Mouse (Mus musculus) spleen, adult 2 months (tissue): ENCODE results near the gene Hnrnpul1. TPM values are rescaled to one million over a fixed set of nuclear protein-coding genes. Genes with fewer than 3 reads are reported as not detected.

ENCODE experiments used
- DNase-seq, 2 experiments: peaks; one replicate each; pipeline versions ENCODE4 v3.0.0 to v3.0.0-alpha.2; 2012 to 2021; ENCODE audit warnings: low spot score in 2 of 2, low read depth in 1 of 2
- H3K27ac ChIP-seq: fragments of 200-500 bp; 2 replicates; pipeline ENCODE4 v1.5.1; 2012; ENCODE audit warnings: low read length, inconsistent platforms; ENCODE audit not compliant: insufficient read depth
- H3K27me3 ChIP-seq: fragments of 200-500 bp; 2 replicates; pipeline ENCODE4 v1.6.1; 2012; ENCODE audit warnings: mild to moderate bottlenecking, moderate library complexity, low read length, inconsistent platforms; ENCODE audit not compliant: control insufficient read depth, insufficient read depth
- H3K36me3 ChIP-seq: fragments of 200-500 bp; 2 replicates; pipeline ENCODE4 v1.6.1; 2012; ENCODE audit warnings: mild to moderate bottlenecking, low read length, inconsistent platforms; ENCODE audit not compliant: control insufficient read depth, insufficient read depth
- H3K4me1 ChIP-seq: fragments of 200-500 bp; 2 replicates; pipeline ENCODE4 v1.6.1; 2011; ENCODE audit warnings: inconsistent platforms; ENCODE audit not compliant: control insufficient read depth, insufficient read depth, insufficient read length
- H3K4me3 ChIP-seq: fragments of 200-500 bp; 2 replicates; pipeline ENCODE4 v1.5.1; 2011; ENCODE audit warnings: mild to moderate bottlenecking, inconsistent platforms; ENCODE audit not compliant: insufficient read depth, insufficient read length; ENCODE audit errors: extremely low read depth
- CTCF ChIP-seq: fragments of 200-500 bp; IDR thresholded peaks from 2 replicates; pipeline ENCODE4 v1.5.1; 2011; ENCODE audit warnings: mild to moderate bottlenecking, inconsistent platforms; ENCODE audit not compliant: insufficient read depth, insufficient read length, insufficient replicate concordance; ENCODE audit errors: extremely low read depth
- POLR2A ChIP-seq: fragments of 200-500 bp; IDR thresholded peaks from 2 replicates; pipeline ENCODE4 v1.6.1; 2011; ENCODE audit warnings: low read depth, low read length, inconsistent platforms
- WGBS: fragments of 180-500 bp; shearing (Covaris S2); methylation state at CpG from one replicate; pipeline ENCODE4 v1.1.7; 2018; 5-methylcytosine and 5-hydroxymethylcytosine counted together
- polyA plus RNA-seq: library from polyadenylated mRNA; depleted of rRNA; stranded (reverse); fragments of >200 nt; gene quantifications from 2 replicates; pipeline ENCODE4 v1.2.3, GENCODE M21; 2012

The Hnrnpul1 gene
- polyA plus RNA-seq, 1 experiment = 49.6 TPM

DNA sequence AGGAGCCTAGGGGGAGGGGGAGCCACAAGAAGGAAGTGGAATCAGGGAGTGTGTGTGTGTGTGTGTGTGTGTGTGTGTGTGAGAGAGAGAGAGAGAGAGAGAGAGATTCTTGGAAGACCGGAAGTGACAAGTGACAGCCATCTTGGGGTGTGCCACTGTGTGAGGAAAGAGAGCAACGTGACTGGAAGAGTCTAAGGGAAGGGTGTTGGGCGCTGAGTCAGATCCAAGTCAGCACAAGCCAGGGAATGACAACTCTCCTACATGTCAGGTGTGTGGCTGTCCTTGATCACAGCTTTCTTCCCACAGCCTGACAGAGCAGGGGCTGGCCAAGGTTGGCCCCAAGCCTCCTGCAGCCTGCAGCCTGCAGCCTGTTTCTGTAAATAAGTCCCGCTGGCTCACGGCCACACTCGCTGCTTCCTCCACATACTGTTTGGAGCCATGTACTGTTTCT is 48.7 kb downstream of the Hnrnpul1 start:
- TF ChIP-seq POLR2A (no peak), CTCF (no peak)
- peaks cover 29% of the 10 kb centered on the region for H3K36me3 ChIP-seq
- peaks cover 41% of the 10 kb centered on the region for H3K4me1 ChIP-seq

DNA sequence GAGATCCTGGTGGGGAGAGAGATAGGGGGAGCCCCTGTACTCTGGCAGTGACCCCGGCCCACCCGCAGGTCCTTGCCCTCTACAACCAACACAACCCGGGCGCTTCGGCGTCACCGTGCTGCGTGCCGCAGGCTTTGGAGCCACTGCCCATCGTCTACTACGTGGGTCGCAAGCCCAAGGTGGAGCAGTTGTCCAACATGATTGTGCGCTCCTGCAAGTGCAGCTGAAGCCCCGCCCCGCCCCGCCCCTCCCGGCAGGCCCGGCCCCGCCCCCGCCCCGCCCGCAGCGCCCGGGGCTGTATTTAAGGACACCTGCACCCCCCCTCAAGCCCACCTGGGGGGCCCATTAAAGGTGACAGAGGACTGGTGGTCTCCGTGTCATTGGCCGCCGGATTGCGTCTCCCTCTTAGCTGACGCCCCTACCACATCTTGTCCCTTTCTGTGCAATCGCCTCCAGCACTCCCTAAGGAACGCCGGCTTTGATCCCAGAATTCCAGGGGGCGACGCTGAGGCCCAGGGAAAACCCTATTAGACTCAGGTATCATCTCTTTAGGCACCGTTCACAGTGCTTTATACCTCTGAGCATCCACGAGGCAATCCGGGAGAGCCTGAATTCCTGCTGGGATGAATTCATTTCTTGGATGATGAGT is 49.7 kb downstream of the Hnrnpul1 start:
- TF ChIP-seq POLR2A (no peak), CTCF (no peak)
- Histone ChIP-seq H3K36me3 (peaks cover 34% of the 10 kb centered on the region), H3K27ac (peak overlapping the region; percentile 49; the same call in 1 of the 2 replicates), H3K4me1 (peaks cover 32% of the 10 kb centered on the region), H3K27me3 (no peaks in the 10 kb centered on the region), H3K4me3 (no peak overlapping the region)
- WGBS = 87% methylated on average over 35 of the region's 37 CpGs
- no peak for DNase-seq

More for the DNA sequence above, 48.7 kb downstream of the Hnrnpul1 start:
- H3K4me3 ChIP-seq = no peak overlapping the region
- WGBS = 57% methylated on average over 6 of the region's 6 CpGs
- no peak for DNase-seq
- no peaks in the 10 kb centered on the region for H3K27me3 ChIP-seq
- H3K27ac ChIP-seq = peak overlapping the region; percentile 49

DNA sequence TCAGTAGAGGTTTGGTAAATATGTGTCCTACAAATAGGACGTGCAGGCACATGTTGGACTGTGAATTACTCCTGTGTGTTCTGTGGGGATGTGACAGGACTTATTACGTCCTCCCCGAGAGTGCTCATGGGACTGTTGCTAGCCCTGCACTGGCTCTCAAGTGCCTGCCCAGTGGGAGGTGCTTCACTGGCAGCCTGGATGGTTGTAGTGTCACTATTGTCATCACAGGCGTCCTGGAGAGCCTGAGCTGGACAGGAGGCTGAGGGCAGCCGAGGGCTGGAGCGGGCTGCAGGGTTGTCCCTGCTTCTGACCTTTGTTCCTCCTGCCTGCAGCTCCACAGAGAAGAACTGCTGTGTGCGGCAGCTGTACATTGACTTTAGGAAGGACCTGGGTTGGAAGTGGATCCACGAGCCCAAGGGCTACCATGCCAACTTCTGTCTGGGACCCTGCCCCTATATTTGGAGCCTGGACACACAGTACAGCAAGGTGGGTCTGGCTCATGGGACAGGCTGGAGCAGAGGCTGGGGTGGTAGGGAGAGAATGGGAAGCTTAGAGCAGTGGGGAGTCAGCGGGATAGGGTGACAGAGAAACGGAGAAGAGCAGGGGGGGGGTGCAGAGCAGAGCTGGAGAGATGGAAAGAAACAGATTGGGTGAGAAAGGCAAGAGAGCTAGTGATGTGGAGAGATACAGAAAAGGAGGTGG is 50.6 kb downstream of the Hnrnpul1 start:
- Histone ChIP-seq H3K27ac (peak overlapping the region; percentile 3; the same call in 1 of the 2 replicates), H3K27me3 (no peaks in the 10 kb centered on the region), H3K36me3 (peaks cover 36% of the 10 kb centered on the region), H3K4me1 (peaks cover 28% of the 10 kb centered on the region; the same call in 1 of the 2 replicates), H3K4me3 (no peak overlapping the region)
- DNase-seq = no peak
- WGBS = 88% methylated on average over 10 of the region's 10 CpGs
- TF ChIP-seq CTCF = no peak
- TF ChIP-seq POLR2A = no peak

DNA sequence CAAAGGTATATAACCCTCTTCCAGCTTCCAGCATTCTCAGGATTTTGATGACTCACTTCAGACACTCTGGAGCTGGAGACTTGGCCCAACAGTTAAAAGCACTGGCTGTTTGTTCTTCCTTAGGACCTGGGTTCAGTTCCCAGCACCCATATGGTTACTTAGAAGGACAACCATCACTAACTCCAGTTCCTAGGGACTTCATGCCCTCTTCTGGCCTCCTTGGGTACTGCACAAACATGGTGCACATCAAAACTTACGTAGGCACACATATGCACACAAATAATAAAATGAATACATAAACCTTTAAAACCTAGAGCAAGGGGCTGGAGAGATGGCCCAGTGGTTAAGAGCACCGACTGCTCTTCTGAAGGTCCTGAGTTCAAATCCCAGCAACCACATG is 52.2 kb downstream of the Hnrnpul1 start:
- Histone ChIP-seq H3K27me3 (no peaks in the 10 kb centered on the region), H3K27ac (no peak overlapping the region), H3K36me3 (peaks cover 49% of the 10 kb centered on the region), H3K4me3 (no peak overlapping the region), H3K4me1 (peaks cover 18% of the 10 kb centered on the region; the same call in 1 of the 2 replicates)
- WGBS = 93% methylated on average over 2 of the region's 2 CpGs
- DNase-seq = no peak
- TF ChIP-seq POLR2A (no peak), CTCF (no peak)

DNA sequence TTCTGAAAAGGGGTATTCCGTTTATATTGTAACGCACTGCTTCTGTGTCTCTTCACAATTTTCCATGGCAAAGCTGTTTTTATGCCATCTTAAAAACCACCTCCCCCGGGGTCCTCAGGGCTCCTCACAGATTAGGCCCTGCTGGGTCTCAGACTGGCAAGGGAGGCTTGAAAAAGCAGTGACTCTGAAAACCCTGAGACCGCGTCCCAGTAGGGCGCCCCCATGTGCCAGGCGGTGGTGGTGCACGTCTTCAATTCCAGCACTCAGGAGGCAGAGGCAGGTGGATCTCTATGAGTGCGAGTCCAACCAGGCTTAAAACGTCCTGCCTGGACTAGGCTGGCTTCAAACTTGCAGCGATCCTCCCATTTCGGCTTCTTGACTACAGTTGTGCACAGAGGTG is 53.8 kb downstream of the Hnrnpul1 start:
- Histone ChIP-seq H3K36me3 (peaks cover 61% of the 10 kb centered on the region), H3K4me3 (no peak overlapping the region), H3K4me1 (peaks cover 6% of the 10 kb centered on the region; the same call in 1 of the 2 replicates)

DNA sequence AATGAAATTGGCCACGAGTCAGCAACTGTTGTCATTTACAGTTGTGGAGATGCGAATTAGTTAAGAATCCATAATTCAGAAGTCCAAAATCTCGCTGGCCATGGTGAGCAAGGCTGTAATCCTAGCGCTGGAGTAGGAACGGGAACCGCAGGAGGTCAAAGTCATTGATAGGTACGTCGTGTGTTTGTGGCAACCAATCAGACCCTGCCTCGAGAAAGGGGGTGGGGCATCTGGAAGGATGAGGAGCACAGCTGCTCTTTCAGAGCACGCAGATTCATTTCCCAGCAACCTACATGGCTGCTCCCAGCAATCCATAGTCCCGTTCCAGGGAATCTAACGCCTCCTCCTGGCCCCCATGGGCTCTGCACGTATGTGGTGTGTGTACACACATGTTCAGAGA is 54.7 kb downstream of the Hnrnpul1 start:
- TF ChIP-seq POLR2A (no peak), CTCF (no peak)
- H3K4me1 ChIP-seq = no peaks in the 10 kb centered on the region

More for the DNA sequence above, 53.8 kb downstream of the Hnrnpul1 start:
- Histone ChIP-seq H3K27me3 (no peaks in the 10 kb centered on the region), H3K27ac (no peak overlapping the region)
- WGBS = 95% methylated on average over 12 of the region's 12 CpGs
- no peak for DNase-seq
- TF ChIP-seq CTCF (peak; percentile 48; the same call in 1 of the 2 replicates), POLR2A (no peak)

DNA sequence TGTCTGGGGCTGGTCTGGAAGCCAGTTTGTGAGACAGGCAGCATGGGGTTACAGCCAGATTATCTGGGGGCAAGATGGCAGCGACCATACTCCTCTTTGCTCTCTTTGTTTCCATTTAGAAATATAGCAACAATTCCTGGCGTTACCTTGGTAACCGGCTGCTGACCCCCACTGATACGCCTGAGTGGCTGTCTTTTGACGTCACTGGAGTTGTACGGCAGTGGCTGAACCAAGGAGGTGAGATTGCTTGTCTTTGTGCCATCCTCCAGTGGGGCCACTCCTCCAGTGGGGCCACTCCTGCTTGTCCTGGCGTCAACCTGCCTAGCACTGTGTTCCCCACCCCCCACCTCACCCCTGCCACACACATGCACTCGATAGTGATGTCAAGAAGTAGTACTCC is 60.5 kb downstream of the Hnrnpul1 start:
- no peak overlapping the region for H3K4me3 ChIP-seq
- H3K27me3 ChIP-seq = no peaks in the 10 kb centered on the region
- H3K4me1 ChIP-seq = peaks cover 11% of the 10 kb centered on the region; the same call in 1 of the 2 replicates
- H3K27ac ChIP-seq = no peak overlapping the region
- DNase-seq = no peak
- peaks cover 56% of the 10 kb centered on the region for H3K36me3 ChIP-seq
- TF ChIP-seq POLR2A = no peak
- WGBS = 90% methylated on average over 8 of the region's 8 CpGs

More for the DNA sequence above, 54.7 kb downstream of the Hnrnpul1 start:
- Histone ChIP-seq H3K27me3 (no peaks in the 10 kb centered on the region), H3K36me3 (peaks cover 62% of the 10 kb centered on the region), H3K4me3 (no peak overlapping the region), H3K27ac (no peak overlapping the region)
- WGBS = 94% methylated on average over 13 of the region's 13 CpGs
- DNase-seq = no peak
